Mouse (Mus musculus): Measurements from ENCODE around the gene Col4a2.

DNA sequence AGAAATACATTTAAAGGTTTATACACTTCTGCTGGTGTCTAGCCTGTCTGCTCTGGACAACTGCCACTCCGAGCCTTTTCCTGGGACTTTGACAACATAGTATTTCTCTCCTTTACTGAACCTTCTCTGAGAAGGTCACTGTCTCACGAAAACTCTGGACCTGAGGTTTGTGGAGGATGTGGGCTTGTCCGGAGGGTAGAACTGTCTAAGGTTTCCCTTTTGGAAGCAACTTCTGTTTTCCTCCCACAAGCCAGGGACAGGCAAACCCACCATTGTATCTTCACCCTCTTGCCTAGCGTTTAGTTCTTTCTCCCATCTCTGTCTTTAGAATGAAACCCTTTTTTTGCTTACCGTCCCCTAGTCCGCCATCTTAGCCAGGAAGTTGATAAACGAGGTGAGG lies 9.2 kb downstream of the Col4a2 start:
- TF ChIP-seq POLR2A (IDR thresholded peaks at IDR 0.05; ENCODE audit: low read depth, low read length) (no peak), CTCF (IDR thresholded peaks at IDR 0.05; ENCODE audit: extremely low read depth, insufficient read depth, insufficient read length, insufficient replicate concordance) (no peak)
